ENCODE assay signal across 13 mouse cellular contexts in the genomic region with DNA sequence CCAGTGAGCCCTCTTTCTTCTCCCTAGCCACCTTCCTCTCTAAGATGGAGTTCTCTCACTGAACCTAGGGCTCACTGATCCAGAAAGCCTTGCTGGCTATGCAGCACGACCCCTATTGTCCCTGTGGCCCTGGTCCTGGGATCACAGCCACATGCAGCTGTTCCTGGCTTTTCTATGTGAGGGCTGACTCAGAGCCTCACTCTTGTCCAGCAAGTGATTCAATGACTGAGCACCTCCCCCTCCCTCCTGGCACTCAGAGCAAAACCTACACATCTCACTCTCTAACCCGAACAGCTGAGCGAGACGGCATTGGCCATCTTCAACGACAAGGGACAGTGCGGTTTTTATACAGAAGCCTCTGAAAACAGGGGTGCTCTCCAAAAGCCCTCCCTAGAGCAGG. TPM values are rescaled to one million over a fixed set of nuclear protein-coding genes. Genes with fewer than 3 reads are reported as not detected.
A peak's percentile ranks its signal among the peaks of the same experiment; 100 is the strongest.
DNase-seq lines count a peak whose midpoint lies in the region; ATAC-seq lines count a peak whose summit lies in the region.
"Had no signal": no experiment of that assay in that cellular context is flagged by ENCODE, and none has a peak within 500 bp of the region (broad histone marks: within the 10 kb centered on the region; RNA-seq: fewer than 3 reads in every experiment).

No protein-coding gene starts in this region.

- H3K27ac ChIP-seq in heart, embryonic 12.5 days (ENCODE audit: poor library complexity, severe bottlenecking) = no peak overlapping the region
- H3K27ac ChIP-seq: heart, embryonic 15.5 days; liver, embryonic 13.5 days; midbrain, embryonic 12.5 days had no signal

- H3K4me2 ChIP-seq in heart, embryonic 12.5 days = no peak overlapping the region
- H3K4me2 ChIP-seq: heart, embryonic 15.5 days; liver, embryonic 13.5 days; midbrain, embryonic 12.5 days had no signal

- no peak overlapping the region for H3K4me3 ChIP-seq in heart, embryonic 12.5 days
- H3K4me3 ChIP-seq: heart, embryonic 15.5 days; liver, embryonic 13.5 days; midbrain, embryonic 12.5 days had no signal

- DNase-seq in heart, adult 8-10 months (ENCODE audit: low spot score) = peak; percentile 21
- DNase-seq in right cerebral cortex, adult 2 months (ENCODE audit: low spot score in 2 of 2) = peak; percentile 21 to 34
- DNase-seq in right cerebral cortex, postnatal 14 days = no peak
- DNase-seq in heart, adult 9 months (ENCODE audit: low spot score in 2 of 2) = peak; percentile 20 to 22
- DNase-seq in right cerebral cortex, postnatal 25 days = peak; percentile 21
- no peak for DNase-seq in c-Kit-positive CD71-positive TER-119-positive erythroid progenitor cells, embryonic 14.5 days (ENCODE audit: low spot score)
- DNase-seq in cerebellum, postnatal 36 days = no peak
- DNase-seq: kidney, postnatal 36 days; liver, embryonic 13.5 days; thymus, postnatal 25 days had no signal

- ATAC-seq in heart, embryonic 12.5 days (ENCODE audit: insufficient number of reproducible peaks, low FRiP score) = no peak

- no peak overlapping the region for H3K9ac ChIP-seq in heart, embryonic 12.5 days
- H3K9ac ChIP-seq: heart, embryonic 15.5 days; liver, embryonic 13.5 days; midbrain, embryonic 12.5 days had no signal

- no peaks in the 10 kb centered on the region for H3K27me3 ChIP-seq in heart, embryonic 12.5 days (replicated peaks)
- H3K27me3 ChIP-seq: heart, embryonic 15.5 days; liver, embryonic 13.5 days; midbrain, embryonic 12.5 days had no signal

- WGBS in heart, embryonic 12.5 days = 76% methylated on average over 6 of the region's 6 CpGs

- peaks cover 16% of the 10 kb centered on the region for H3K36me3 ChIP-seq in heart, embryonic 12.5 days
- H3K36me3 ChIP-seq: liver, embryonic 13.5 days had no signal

- peaks cover 20% of the 10 kb centered on the region for H3K4me1 ChIP-seq in heart, embryonic 12.5 days (replicated peaks)
- H3K4me1 ChIP-seq: liver, embryonic 13.5 days had no signal

- no peaks in the 10 kb centered on the region for H3K9me3 ChIP-seq in heart, embryonic 12.5 days (replicated peaks)
- H3K9me3 ChIP-seq: heart, embryonic 15.5 days; liver, embryonic 13.5 days; midbrain, embryonic 12.5 days had no signal

RNA-seq across cellular contexts. Expression of gene Ttc12, which starts 51.8 kb away (rescaled TPM):
- total RNA-seq in heart, adult 8-10 months (2022) = 10 to 100 TPM in 3 of 4 experiments, 1 to 10 TPM in 1; 8.2 to 14.1 (median 10.8) TPM
- 1.7 TPM in 2 replicates for polyA plus RNA-seq in heart, embryonic 12.5 days (2016; fragmentation: Nextera tagmentation; extraction: Ambion mirVana)

Comparison
In these comparisons a context has a peak if more than half of its experiments do, and no peak if none do; other contexts are left out.
1. DNase-seq: peak in heart, adult 8-10 months (single experiment), right cerebral cortex, adult 2 months (2 of 2), heart, adult 9 months (2 of 2) and right cerebral cortex, postnatal 25 days (single experiment); none in right cerebral cortex, postnatal 14 days (single experiment), c-Kit-positive CD71-positive TER-119-positive erythroid progenitor cells, embryonic 14.5 days (single experiment) and cerebellum, postnatal 36 days (0 of 2).